Mouse (Mus musculus): ENCODE measurements around the gene Filip1l.

GRCm38 (mm10) chr16:57349039-57349438 is 3.9 kb upstream of the Filip1l start:
- no peak for TF ChIP-seq CTCF (IDR thresholded peaks at IDR 0.05; ENCODE audit: borderline replicate concordance, insufficient read depth, low read length)
- TF ChIP-seq POLR2A (IDR thresholded peaks at IDR 0.05; ENCODE audit: low read depth, low read length): no peak
